Mouse (Mus musculus): ENCODE results near the gene BC048679.

BC048679 gene

DNA sequence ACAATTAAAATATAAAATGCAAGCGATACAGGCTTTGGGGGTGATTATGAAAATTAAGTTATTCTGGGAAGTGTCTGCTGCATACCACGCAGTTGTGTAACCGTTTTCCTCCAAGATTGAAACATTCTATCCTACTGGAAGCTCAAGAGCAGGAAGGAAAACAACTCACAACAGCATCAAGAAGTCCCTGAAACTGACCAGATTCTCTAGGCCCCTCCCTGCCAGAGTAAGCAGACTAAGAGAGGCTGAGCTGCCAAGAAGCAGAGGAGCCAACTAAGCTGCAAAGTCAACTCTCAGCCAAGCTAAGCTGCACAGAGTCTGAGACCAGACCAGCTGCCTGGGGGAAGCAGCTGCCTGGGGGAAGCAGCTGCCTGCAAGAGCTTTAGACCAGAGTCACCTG lies 22.9 kb downstream of the BC048679 start:
- no peak for DNase-seq

DNA sequence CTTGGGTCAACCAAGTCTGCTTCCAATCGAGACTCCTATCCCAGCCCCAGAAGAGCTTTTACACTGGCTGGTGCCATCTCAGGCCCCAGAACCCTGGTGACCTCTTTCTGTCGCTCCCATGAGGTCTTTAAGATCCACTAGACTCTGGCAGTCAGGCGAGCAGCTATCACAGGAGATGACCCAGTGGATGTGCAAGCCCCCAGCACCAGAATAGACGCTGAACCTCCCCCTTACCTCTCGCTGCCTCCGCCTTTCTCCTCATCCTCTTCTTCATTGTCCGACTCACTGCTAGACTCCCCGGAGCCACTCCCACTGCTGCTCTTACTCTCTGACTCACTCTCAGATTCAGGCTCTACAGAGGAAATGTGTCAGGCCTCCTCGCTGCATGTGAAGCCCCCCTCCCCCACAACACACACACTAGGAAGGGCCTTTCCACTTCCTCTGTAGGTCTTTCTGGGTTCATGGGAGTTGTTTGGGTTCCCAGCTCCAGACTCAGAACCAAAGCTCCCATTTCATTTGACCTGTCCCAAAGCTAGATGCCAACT lies 33.1 kb downstream of the BC048679 start:
- no peak for DNase-seq

DNA sequence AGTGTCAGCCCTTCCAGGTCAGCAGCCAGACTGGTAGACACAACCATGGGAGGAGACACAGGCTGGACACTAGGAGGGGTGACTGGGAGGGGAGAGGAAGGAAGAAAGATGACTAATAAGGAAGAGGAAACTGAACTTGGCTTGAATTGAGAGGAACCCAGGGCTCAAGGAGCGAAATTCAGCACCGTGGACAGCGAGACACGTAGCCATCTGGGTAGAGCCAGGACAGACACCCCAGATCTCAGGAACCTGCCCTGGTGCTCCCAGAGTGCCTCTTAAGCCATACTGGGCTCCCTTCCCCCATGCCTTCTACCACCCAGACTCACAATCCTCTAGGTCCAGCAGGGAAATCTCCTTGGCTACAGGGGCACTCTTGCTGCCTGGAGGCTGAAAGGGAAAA lies 34.0 kb downstream of the BC048679 start:
- no peak for DNase-seq

DNA sequence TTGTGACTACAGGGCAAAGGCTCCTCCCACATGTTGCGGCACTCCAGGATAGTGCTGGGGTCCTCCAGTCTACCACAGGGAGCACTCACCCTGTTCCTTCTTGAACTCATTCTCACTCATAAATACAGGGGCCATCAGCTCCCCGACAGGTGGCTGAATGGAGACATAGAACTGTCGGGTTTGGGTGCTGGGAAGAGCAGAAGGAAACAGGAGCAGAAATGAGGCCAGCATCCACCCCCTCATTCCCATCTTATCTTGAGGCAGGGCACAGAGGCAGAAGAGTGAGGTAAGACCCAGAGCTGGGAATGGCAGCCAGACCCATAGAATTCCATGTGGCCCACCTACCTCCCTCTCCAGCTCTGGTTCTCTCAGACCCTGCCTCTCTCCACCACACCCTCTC lies 35.3 kb downstream of the BC048679 start:
- no peak for DNase-seq

DNA sequence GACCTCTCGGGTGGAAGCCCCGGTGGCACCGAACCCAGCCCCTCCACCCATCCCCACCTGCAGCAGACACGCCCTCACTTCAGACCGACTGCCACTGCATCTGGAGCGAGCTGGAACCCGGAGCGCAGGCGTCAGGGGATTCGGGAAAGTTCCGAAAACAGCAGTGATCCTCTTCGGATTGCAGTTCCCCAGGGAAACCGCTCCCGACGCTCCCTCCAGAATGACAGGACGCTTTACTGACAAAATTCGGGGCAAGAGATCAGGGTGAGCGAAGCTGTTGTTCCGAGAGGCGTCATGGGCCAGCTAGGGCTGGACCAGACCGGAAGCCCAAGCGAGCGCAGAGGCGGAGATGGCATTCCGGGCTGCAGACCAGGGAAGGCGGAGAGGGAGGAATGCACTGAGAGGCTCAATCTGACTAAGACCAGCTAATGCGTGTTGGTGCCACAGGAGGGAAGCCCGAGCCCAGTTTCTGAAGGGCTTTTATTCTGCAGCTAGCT lies 42.9 kb downstream of the BC048679 start, which contains the start of gene Cpeb1:
Cpeb1 (minus strand) TSS at position 311 of the 497 bp plus-strand sequence.
- DNase-seq, result peak; percentile 51 to 55

DNA sequence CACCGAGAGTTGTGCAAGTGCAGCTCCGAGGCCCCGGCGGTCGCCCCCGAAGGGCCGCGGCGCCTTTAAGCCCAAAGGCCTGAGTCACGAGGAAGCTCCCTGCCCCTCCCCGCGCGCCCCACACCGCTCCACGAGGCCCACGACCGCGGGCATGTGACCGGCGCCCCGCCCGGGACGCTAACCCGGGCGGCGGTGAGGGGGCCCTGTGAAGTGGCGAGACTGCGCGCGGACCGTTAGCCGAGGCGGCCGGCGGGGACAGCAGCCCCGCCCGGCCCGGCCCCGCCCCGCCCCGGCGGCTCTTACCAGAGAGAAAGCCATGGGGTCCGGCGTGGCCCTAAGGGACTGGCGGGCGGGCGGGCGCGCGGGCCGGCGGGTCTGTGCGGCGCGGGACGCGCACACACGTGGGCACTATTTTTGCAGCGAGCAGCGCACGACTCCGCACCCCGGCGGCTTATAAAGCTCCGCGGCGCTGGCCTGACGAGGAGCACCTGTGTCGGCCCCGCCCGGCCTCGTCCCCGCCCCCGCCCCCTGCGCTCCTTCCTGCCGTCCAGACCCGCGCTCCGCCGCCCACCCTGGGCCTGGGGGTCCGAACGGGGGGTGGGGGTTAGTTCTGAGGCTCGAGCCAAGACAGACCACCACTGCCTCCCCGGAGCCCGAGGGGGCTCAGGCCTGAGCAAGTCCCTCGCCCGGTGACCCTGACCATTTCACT lies 43.6 kb downstream of the BC048679 start:
- DNase-seq, result peak; percentile 44 to 63

DNA sequence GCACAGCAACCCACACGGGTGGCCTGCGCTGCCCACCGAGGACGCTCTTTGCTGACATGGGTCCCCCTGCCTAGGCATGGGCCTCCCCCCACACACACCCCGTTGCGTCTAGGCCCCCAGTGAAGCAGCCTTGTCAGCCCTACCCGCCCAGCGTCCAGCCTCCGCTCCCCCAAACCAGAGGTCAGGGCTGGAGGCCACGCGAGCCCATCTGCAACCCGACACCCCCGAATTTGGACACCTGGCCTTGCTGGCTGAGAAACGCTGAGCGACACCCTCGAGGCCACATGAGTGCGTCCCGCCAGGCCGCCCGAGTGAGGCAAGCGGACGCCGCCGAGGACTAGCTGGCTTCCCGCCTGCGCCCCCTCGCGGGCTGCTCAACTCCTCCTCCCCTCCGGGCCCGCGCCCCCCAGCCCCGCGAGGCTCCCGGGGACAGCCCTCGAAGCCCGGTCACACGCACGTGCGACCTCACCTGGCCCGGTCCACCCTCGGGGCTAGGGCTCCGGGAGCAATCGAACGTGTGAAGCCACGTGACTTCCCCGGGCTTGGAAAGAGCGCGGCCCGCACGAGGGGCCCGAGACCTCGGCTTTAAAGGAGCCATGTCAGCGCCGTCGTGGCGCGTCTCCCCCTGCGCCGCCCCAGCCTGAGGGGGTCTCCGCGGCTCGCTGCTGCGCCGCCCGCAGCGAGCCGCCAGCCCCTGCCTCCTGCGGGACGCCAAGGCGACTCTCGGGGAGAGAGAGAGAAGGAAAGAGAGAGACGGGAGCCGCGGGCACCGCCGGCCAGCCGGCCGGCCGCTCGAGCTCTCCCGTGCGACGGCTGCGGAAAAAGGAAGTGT lies 44.4 kb downstream of the BC048679 start:
- peak; percentile 28 to 34 for DNase-seq

DNA sequence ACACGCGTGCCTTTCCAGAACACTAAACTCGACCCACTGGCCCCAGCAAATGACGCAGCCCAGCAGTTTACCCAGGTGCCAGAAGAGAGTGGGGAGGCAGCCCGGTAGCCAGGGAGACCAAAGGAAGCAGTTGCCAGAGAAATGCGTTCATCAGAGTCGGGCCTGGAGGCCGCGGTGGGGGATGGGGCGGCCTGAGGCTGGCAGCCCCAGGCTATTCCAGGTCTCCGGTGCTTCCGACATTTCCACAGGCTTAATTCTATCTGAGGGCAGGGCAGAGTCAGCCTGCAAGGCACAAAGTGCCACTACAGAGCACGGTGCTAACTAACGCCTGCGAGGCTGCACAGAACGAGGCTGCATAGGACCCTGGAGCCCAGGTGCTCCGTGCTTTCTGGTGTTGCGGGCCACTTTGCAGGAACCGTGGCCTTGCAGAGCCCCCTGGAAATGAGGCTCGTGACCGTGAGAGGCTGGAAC lies 45.1 kb downstream of the BC048679 start:
- no peak for DNase-seq

Data from cerebellum, postnatal 36 days (tissue).